Mouse (Mus musculus): ENCODE measurements around the gene Acsl1.

DNA sequence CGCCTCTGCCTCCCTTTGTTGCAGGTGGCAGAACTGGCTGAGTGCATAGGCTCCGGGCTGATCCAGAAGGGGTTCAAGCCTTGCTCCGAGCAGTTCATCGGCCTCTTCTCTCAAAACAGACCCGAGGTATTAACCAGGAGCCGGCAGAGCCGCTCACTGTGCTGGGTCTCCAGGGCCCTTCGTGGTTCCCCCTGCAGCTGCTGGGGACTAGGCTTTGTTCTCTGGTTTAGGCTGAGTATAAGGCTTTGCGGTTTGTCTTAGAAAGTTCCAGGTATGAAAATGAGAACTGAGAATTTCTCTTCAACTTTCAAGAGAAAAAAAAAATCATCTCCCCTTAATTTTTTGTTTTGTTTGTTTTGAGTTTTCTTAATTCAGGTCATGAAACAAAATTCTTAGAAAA lies 40.5 kb downstream of the Acsl1 start:
- no peak for TF ChIP-seq CTCF (IDR thresholded peaks at IDR 0.05; ENCODE audit: borderline replicate concordance, insufficient read depth, low read length)
- no peak for TF ChIP-seq POLR2A (IDR thresholded peaks at IDR 0.05; ENCODE audit: low read depth, low read length)
